23 mouse cellular contexts compared by ENCODE assay signal in genomic region chrX:164345359-164345938, GRCm38 (mm10). TPM values are rescaled to one million over a fixed set of nuclear protein-coding genes. Genes with fewer than 3 reads are reported as not detected.
DNase-seq lines count a peak whose midpoint lies in the region; ATAC-seq and TF ChIP-seq lines count a peak whose summit lies in the region.
"Had no signal": no experiment of that assay in that cellular context is flagged by ENCODE, and none has a peak within 500 bp of the region (broad histone marks: within the 10 kb centered on the region; RNA-seq: fewer than 3 reads in every experiment).

No protein-coding gene starts in this region.

- no peaks in the 10 kb centered on the region for H3K27me3 ChIP-seq in lung, embryonic 14.5 days (ENCODE audit: insufficient read depth, low read length)
- H3K27me3 ChIP-seq in intestine, embryonic 15.5 days (replicated peaks): no peaks in the 10 kb centered on the region
- H3K27me3 ChIP-seq: embryonic facial prominence, embryonic 15.5 days; hindbrain, embryonic 12.5 days had no signal

- peak; percentile 28 for DNase-seq in lung, embryonic 14.5 days
- no peak for DNase-seq in lung, adult 18-20 months
- DNase-seq in NIH3T3 (ENCODE audit: low read depth): peak; percentile 27
- peak; percentile 13 for DNase-seq in skeletal muscle tissue, adult 2 months (ENCODE audit: low read depth, low spot score)
- no peak for DNase-seq in thymus, postnatal 10 days (ENCODE audit: low spot score in 2 of 2)
- no peak for DNase-seq in left cerebral cortex, adult 2 months (ENCODE audit: extremely low spot score in 1 of 2, low spot score in 2 of 2)
- DNase-seq: adrenal gland, postnatal 14 days; B cell, adult 2 months; cerebellum, adult 11-12 months; cerebellum, adult 9-10 months; embryo, embryonic 11 days; heart, postnatal 10 days; heart, postnatal 4 days had no signal

- peak; percentile 28; the same call in 1 of the 2 replicates for ATAC-seq in lung, embryonic 14.5 days (ENCODE audit: insufficient read depth)
- peak; percentile 88 for ATAC-seq in intestine, embryonic 15.5 days
- ATAC-seq: CD4-positive, CD25-positive, alpha-beta regulatory T cell, adult 4 months; forebrain, embryonic 14.5 days; hindbrain, embryonic 16.5 days had no signal

- WGBS in lung, embryonic 14.5 days: 79% methylated on average over 4 of the region's 4 CpGs
- WGBS in intestine, embryonic 15.5 days: 78% methylated on average over 4 of the region's 4 CpGs

- TF ChIP-seq CTCF in lung, embryonic 14.5 days (IDR thresholded peaks at IDR 0.05; ENCODE audit: low read depth): no peak
- TF ChIP-seq CTCF in left cerebral cortex, adult 2 months (IDR thresholded peaks at IDR 0.05): no peak

- no peak overlapping the region for H3K9ac ChIP-seq in lung, embryonic 14.5 days
- no peak overlapping the region for H3K9ac ChIP-seq in intestine, embryonic 15.5 days
- H3K9ac ChIP-seq: embryonic facial prominence, embryonic 15.5 days; hindbrain, embryonic 12.5 days had no signal

- intact Hi-C loops in left cerebral cortex, adult 2 months (cut with DNase I): no loop called here

- H3K9me3 ChIP-seq in lung, embryonic 14.5 days (ENCODE audit: low read depth, low read length): no peaks in the 10 kb centered on the region
- no peaks in the 10 kb centered on the region for H3K9me3 ChIP-seq in intestine, embryonic 15.5 days
- H3K9me3 ChIP-seq: embryonic facial prominence, embryonic 15.5 days; forebrain, embryonic 10.5 days; G1E; heart, embryonic 10.5 days; hindbrain, embryonic 12.5 days had no signal

- no peak overlapping the region for H3K4me2 ChIP-seq in lung, embryonic 14.5 days
- H3K4me2 ChIP-seq in intestine, embryonic 15.5 days (replicated peaks): no peak overlapping the region
- H3K4me2 ChIP-seq: embryonic facial prominence, embryonic 15.5 days; hindbrain, embryonic 12.5 days had no signal

- no peaks in the 10 kb centered on the region for H3K4me1 ChIP-seq in lung, embryonic 14.5 days (ENCODE audit: insufficient read depth)
- H3K4me1 ChIP-seq in intestine, embryonic 15.5 days (replicated peaks): no peaks in the 10 kb centered on the region
- H3K4me1 ChIP-seq: embryonic facial prominence, embryonic 15.5 days; forebrain, embryonic 10.5 days; heart, embryonic 10.5 days; hindbrain, embryonic 12.5 days had no signal

- H3K27ac ChIP-seq in lung, embryonic 14.5 days (ENCODE audit: low read depth): no peak overlapping the region
- no peak overlapping the region for H3K27ac ChIP-seq in intestine, embryonic 15.5 days
- H3K27ac ChIP-seq in left cerebral cortex, adult 2 months: no peak overlapping the region
- H3K27ac ChIP-seq: embryonic facial prominence, embryonic 15.5 days; forebrain, embryonic 10.5 days; heart, embryonic 10.5 days; hindbrain, embryonic 12.5 days had no signal

- H3K36me3 ChIP-seq in lung, embryonic 14.5 days (ENCODE audit: insufficient read depth): no peaks in the 10 kb centered on the region
- H3K36me3 ChIP-seq in intestine, embryonic 15.5 days: no peaks in the 10 kb centered on the region
- H3K36me3 ChIP-seq: embryonic facial prominence, embryonic 15.5 days; forebrain, embryonic 10.5 days; G1E; heart, embryonic 10.5 days; hindbrain, embryonic 12.5 days had no signal

- no peak overlapping the region for H3K4me3 ChIP-seq in lung, embryonic 14.5 days (ENCODE audit: low read depth, low read length)
- H3K4me3 ChIP-seq in intestine, embryonic 15.5 days (replicated peaks): no peak overlapping the region
- H3K4me3 ChIP-seq in left cerebral cortex, adult 2 months: no peak overlapping the region
- H3K4me3 ChIP-seq: embryonic facial prominence, embryonic 15.5 days; erythroblast, embryonic 14.5 days; forebrain, embryonic 10.5 days; heart, embryonic 10.5 days; hindbrain, embryonic 12.5 days had no signal

RNA-seq across cellular contexts. Expression of gene Vegfd, which starts 27.7 kb away (rescaled TPM):
- polyA plus RNA-seq in lung, embryonic 14.5 days (2014; fragmentation: Nextera tagmentation; extraction: Ambion mirVana): 40.1 and 45.0 TPM in 2 replicates
- polyA plus RNA-seq in intestine, embryonic 15.5 days (2015; fragmentation: Nextera tagmentation; extraction: Ambion mirVana): 2.1 and 2.2 TPM in 2 replicates
- 1 to 10 TPM; 1.5 to 2.6 TPM for total RNA-seq in left cerebral cortex, adult 2 months (2021)
- polyA plus RNA-seq: CD4-positive, CD25-positive, alpha-beta regulatory T cell, adult 4 months; erythroblast, embryonic 14.5 days; G1E had no signal

Comparison
In these comparisons a context has a peak if more than half of its experiments do, and no peak if none do; other contexts are left out.
1. DNase-seq: peak in lung, embryonic 14.5 days (single experiment), NIH3T3 (single experiment) and skeletal muscle tissue, adult 2 months (single experiment); none in lung, adult 18-20 months (0 of 2), thymus, postnatal 10 days (0 of 2) and left cerebral cortex, adult 2 months (0 of 2).
2. RNA of gene Vegfd, which starts 27.7 kb away (polyA plus RNA-seq): 40.1 to 45.0 TPM in lung, embryonic 14.5 days; 2.1 to 2.2 TPM in intestine, embryonic 15.5 days; every median in the first group is over 10 times any median in the second.